Mouse (Mus musculus) olfactory bulb, adult 2 months (tissue): ENCODE data around the gene Uhrf1bp1.

ENCODE experiments used
- CTCF ChIP-seq: fragments of 200-500 bp; IDR thresholded peaks from 2 replicates; pipeline ENCODE4 v1.5.1; 2012; ENCODE audit warnings: low read depth, mild to moderate bottlenecking, low read length, moderate library complexity; ENCODE audit not compliant: insufficient read depth
- POLR2A ChIP-seq: fragments of 200-500 bp; IDR thresholded peaks from 2 replicates; pipeline ENCODE4 v1.6.1; 2012; ENCODE audit warnings: mild to moderate bottlenecking, low read depth, low read length, moderate library complexity; ENCODE audit not compliant: insufficient read depth

- TF ChIP-seq CTCF: no peak
- no peak for TF ChIP-seq POLR2A
Measured at GRCm38 (mm10) chr17:27823142-27823905, 32.9 kb upstream of the Uhrf1bp1 start.
